15 mouse cellular contexts compared by ENCODE assay signal in the genomic region with DNA sequence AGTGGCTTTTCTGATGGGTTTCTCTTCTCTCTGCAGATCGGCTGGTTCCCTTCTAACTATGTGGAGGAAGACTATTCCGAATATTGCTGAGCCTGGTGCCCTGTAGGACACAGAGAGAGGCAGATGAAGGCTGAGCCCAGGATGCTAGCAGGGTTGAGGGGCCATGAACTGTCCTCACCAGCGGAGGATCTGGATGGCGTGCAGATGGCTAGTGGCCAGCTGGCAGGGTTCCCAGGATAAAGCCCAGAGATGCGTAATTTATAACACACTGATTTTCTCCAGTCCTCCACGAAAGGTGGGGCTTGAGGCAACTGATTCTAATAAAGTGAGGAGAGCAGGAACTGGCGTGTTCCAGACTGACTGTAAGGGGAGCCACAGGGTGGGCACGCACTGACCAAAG. TPM values are rescaled to one million over a fixed set of nuclear protein-coding genes. Genes with fewer than 3 reads are reported as not detected.
DNase-seq lines count a peak whose midpoint lies in the region; ATAC-seq and TF ChIP-seq lines count a peak whose summit lies in the region.
"Had no signal": no experiment of that assay in that cellular context is flagged by ENCODE, and none has a peak within 500 bp of the region (broad histone marks: within the 10 kb centered on the region; RNA-seq: fewer than 3 reads in every experiment).

No protein-coding gene starts in this region.

- no peak overlapping the region for H3K4me3 ChIP-seq in lung, postnatal 0 days (ENCODE audit: low read depth, low read length)
- no peak overlapping the region for H3K4me3 ChIP-seq in forebrain, postnatal 0 days (ENCODE audit: low read depth, low read length)
- H3K4me3 ChIP-seq: liver, embryonic 13.5 days had no signal

- TF ChIP-seq EP300 in lung, postnatal 0 days (IDR thresholded peaks at IDR 0.05): no peak

- H3K36me3 ChIP-seq in lung, postnatal 0 days (ENCODE audit: insufficient read depth, low read length): no peaks in the 10 kb centered on the region
- H3K36me3 ChIP-seq in forebrain, postnatal 0 days (ENCODE audit: insufficient read depth): no peaks in the 10 kb centered on the region
- H3K36me3 ChIP-seq: liver, embryonic 13.5 days had no signal

- DNase-seq in cerebellum, postnatal 36 days: peak; percentile 12 to 18
- no peak for DNase-seq in cerebellum, adult 11 months
- peak; percentile 50 for DNase-seq in lung, postnatal 10 days
- DNase-seq in lung, postnatal 0 days (ENCODE audit: low spot score): no peak
- DNase-seq in adrenal gland, adult (ENCODE audit: inconsistent age in 2 of 2, low spot score in 1 of 2): peak; percentile 87 to 96
- DNase-seq in kidney, adult 9 months: peak; percentile 62
- no peak for DNase-seq in forebrain, postnatal 0 days
- DNase-seq in heart, adult 18-20 months: no peak
- DNase-seq: gastrocnemius, postnatal 25 days; liver, embryonic 13.5 days; spleen, adult 18-20 months; thymus, postnatal 36 days had no signal

- no peaks in the 10 kb centered on the region for H3K4me1 ChIP-seq in lung, postnatal 0 days (ENCODE audit: insufficient read depth, low read depth, low read length)
- no peaks in the 10 kb centered on the region for H3K4me1 ChIP-seq in forebrain, postnatal 0 days (ENCODE audit: insufficient read depth)
- H3K4me1 ChIP-seq: liver, embryonic 13.5 days had no signal

- no peak for ATAC-seq in lung, postnatal 0 days
- ATAC-seq in forebrain, postnatal 0 days: no peak
- ATAC-seq: Patski had no signal

- H3K4me2 ChIP-seq in lung, postnatal 0 days (replicated peaks; ENCODE audit: low read depth, low read length): no peak overlapping the region
- H3K4me2 ChIP-seq in forebrain, postnatal 0 days (ENCODE audit: low read depth): no peak overlapping the region
- H3K4me2 ChIP-seq: liver, embryonic 13.5 days had no signal

- no peak overlapping the region for H3K27ac ChIP-seq in lung, postnatal 0 days (ENCODE audit: low read length)
- H3K27ac ChIP-seq in forebrain, postnatal 0 days (ENCODE audit: low read depth, low read length): no peak overlapping the region
- H3K27ac ChIP-seq: liver, embryonic 13.5 days had no signal

- no peaks in the 10 kb centered on the region for H3K27me3 ChIP-seq in lung, postnatal 0 days (replicated peaks; ENCODE audit: insufficient read depth, low read length)
- no peaks in the 10 kb centered on the region for H3K27me3 ChIP-seq in forebrain, postnatal 0 days (ENCODE audit: insufficient read depth, low read length)
- H3K27me3 ChIP-seq: liver, embryonic 13.5 days had no signal

- no peaks in the 10 kb centered on the region for H3K9me3 ChIP-seq in lung, postnatal 0 days (ENCODE audit: low read length)
- H3K9me3 ChIP-seq in forebrain, postnatal 0 days (ENCODE audit: low read length): no peaks in the 10 kb centered on the region
- H3K9me3 ChIP-seq: liver, embryonic 13.5 days had no signal

- no peak overlapping the region for H3K9ac ChIP-seq in lung, postnatal 0 days (replicated peaks; ENCODE audit: low read depth)
- no peak overlapping the region for H3K9ac ChIP-seq in forebrain, postnatal 0 days
- H3K9ac ChIP-seq: liver, embryonic 13.5 days had no signal

- TF ChIP-seq CTCF in lung, postnatal 0 days (IDR thresholded peaks at IDR 0.05): no peak
- no peak for TF ChIP-seq CTCF in forebrain, postnatal 0 days (IDR thresholded peaks at IDR 0.05; ENCODE audit: low read depth)

- 44% methylated on average over 8 of the region's 8 CpGs for WGBS in lung, postnatal 0 days
- 57% methylated on average over 8 of the region's 8 CpGs for WGBS in forebrain, postnatal 0 days

RNA-seq across cellular contexts. Expression of a gene that starts 30.9 kb away (rescaled TPM):
- 6.0 and 7.0 TPM in 2 replicates for polyA plus RNA-seq in lung, postnatal 0 days (2015; fragmentation: Nextera tagmentation; extraction: Ambion mirVana)
- 7.9 and 8.4 TPM in 2 replicates for total RNA-seq in forebrain, postnatal 0 days (2014; rRNA removed)
- polyA plus RNA-seq in forebrain, postnatal 0 days (2015; fragmentation: Nextera tagmentation; extraction: Ambion mirVana): 4.2 TPM in 2 replicates
- total RNA-seq in heart, adult 18-20 months (2021): 10 to 100 TPM in 1 of 2 experiments, 1 to 10 TPM in 1; 5.9 to 10.0 TPM
- total RNA-seq: megakaryocyte-erythroid progenitor cell, adult 5-6 weeks had no signal
- polyA plus RNA-seq: C2C12, Patski had no signal

RNA-seq across cellular contexts. Expression of a gene that starts 48.7 kb away (rescaled TPM):
- polyA plus RNA-seq in lung, postnatal 0 days (2015; fragmentation: Nextera tagmentation; extraction: Ambion mirVana): 4.8 and 5.4 TPM in 2 replicates
- total RNA-seq in forebrain, postnatal 0 days (2014; rRNA removed): 2.2 and 2.5 TPM in 2 replicates
- 1.6 and 1.8 TPM in 2 replicates for polyA plus RNA-seq in forebrain, postnatal 0 days (2015; fragmentation: Nextera tagmentation; extraction: Ambion mirVana)
- total RNA-seq in heart, adult 18-20 months (2021): 1 to 10 TPM; 1.6 to 3.3 TPM
- polyA plus RNA-seq: C2C12, Patski had no signal

Comparison
In these comparisons a context has a peak if more than half of its experiments do, and no peak if none do; other contexts are left out.
1. DNase-seq: peak in cerebellum, postnatal 36 days (2 of 2), lung, postnatal 10 days (single experiment), adrenal gland, adult (2 of 2) and kidney, adult 9 months (single experiment); none in cerebellum, adult 11 months (single experiment), lung, postnatal 0 days (single experiment), forebrain, postnatal 0 days (single experiment) and heart, adult 18-20 months (0 of 2).